Mouse (Mus musculus) gastrocnemius, adult 2 months (tissue): ENCODE results near the gene Trim71. TPM values are rescaled to one million over a fixed set of nuclear protein-coding genes. Genes with fewer than 3 reads are reported as not detected.
A peak's percentile ranks its signal among the peaks of the same experiment; 100 is the strongest.

Source experiments
- DNase-seq: peaks from one replicate; pipeline ENCODE4 v3.0.0; 2022
- H3K27ac ChIP-seq: fragments of 200-600 bp; 2 replicates; pipeline ENCODE4 v1.8.1; 2022; ENCODE audit warnings: mild to moderate bottlenecking
- H3K4me3 ChIP-seq: fragments of 200-600 bp; 2 replicates; pipeline ENCODE4 v1.8.1; 2022; ENCODE audit warnings: mild to moderate bottlenecking, moderate library complexity
- CTCF ChIP-seq: fragments of 200-600 bp; IDR thresholded peaks from 2 replicates; pipeline ENCODE4 v1.8.1; 2022; ENCODE audit warnings: antibody characterized with exemption, mild to moderate bottlenecking, moderate library complexity
- intact Hi-C: fragments of 180-260 bp; cut with DNase I; formaldehyde crosslinking; loops from one replicate; pipeline ENCODE4 v1.15.1; 2025
- total RNA-seq, 2 experiments: library from RNA; stranded (reverse); gene quantifications; 2 replicates each; pipeline ENCODE4 v1.2.3; 2021

Gene Trim71
- total RNA-seq, 2 experiments from 2014 or later: not detected

DNA sequence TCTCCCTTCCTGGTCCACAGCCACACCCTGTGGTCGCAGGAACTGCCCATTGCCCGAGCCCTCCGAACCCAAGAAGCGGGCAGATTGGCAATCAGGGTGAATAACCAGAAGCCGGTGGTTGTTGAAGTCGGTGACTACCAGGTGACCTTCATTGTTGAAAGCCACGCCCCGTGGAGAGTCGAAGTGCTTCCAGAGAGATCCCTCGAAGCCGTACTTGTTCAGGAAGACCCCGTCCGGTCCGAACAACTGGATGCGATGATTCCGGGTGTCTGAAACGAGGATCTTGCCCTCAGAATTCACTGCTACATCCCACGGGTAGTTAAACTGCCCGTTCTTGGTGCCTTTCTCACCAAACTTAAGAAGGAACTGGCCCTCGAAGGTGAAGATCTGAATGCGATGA, 51.3 kb downstream of the Trim71 start:
- no peak for DNase-seq
- TF ChIP-seq CTCF: no peak

DNA sequence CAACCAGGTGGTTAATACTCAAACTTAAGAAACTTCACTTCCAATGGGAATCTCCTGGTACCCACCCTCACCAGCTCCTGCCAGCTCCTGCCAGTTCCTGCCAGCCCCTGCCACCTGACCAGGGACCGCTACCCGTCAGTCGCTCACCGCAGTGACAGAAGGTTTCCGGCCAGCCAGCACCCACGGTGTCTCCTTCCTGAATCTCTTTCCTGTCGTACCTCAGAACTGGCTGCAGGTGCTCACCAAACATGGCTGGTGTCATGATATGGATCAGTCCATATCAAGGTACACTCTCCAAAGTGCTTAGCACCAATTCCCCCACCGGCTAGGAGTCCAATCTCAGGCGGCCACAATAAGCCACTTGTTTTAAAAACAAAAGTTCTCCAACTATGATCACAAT, 54.4 kb downstream of the Trim71 start:
- no peak overlapping the region for H3K4me3 ChIP-seq
- H3K27ac ChIP-seq: no peak overlapping the region
- TF ChIP-seq CTCF: no peak
- intact Hi-C loops: no loop called here
- DNase-seq: no peak

More for the DNA sequence above, 51.3 kb downstream of the Trim71 start:
- no peak overlapping the region for H3K27ac ChIP-seq
- H3K4me3 ChIP-seq: no peak overlapping the region
- intact Hi-C loops: no loop called here

DNA sequence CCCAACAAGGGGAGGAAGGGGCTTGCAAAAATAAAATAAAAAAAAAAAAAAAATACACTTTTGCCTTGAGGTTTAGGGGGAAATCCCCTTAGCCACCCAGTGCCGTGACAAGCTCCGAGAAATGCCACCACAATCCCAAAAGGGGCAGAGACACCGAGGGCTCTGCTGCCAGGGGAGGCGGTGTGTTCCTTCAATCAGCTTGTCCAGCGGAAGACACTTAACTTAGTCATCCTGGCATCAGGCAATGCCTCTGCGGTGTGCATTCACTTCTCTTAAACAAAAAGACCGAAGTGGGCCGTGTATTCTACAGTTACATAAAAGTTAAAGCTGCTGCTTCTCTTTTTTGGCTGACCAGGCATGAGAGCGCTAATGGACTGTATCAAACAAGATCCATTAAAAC, 56.7 kb downstream of the Trim71 start:
- no peak for TF ChIP-seq CTCF
- Histone ChIP-seq H3K4me3 (no peak overlapping the region), H3K27ac (no peak overlapping the region)
- DNase-seq: no peak
- intact Hi-C loops: no loop called here

DNA sequence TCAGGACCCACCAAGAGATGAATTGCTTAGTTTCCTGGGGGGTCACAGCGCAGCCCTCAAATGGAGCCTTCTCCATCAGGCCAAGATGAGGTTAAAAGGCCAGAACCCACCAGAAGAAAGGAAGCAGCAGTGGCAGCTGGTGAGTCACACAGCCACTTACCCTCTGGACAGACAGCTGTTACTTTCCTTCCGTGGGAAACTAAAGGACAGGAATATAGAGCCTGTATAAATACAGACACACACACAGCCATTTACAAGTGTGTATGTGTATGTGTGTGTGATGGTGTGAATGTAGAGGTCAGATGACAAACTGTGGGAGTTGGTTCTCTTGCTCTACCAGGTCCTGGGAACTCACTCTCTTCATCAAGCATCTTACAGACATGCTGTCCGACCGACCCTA, 57.6 kb downstream of the Trim71 start:
- Histone ChIP-seq H3K27ac (no peak overlapping the region), H3K4me3 (no peak overlapping the region)
- no peak for TF ChIP-seq CTCF
- intact Hi-C loops: no loop called here
- DNase-seq: no peak

DNA sequence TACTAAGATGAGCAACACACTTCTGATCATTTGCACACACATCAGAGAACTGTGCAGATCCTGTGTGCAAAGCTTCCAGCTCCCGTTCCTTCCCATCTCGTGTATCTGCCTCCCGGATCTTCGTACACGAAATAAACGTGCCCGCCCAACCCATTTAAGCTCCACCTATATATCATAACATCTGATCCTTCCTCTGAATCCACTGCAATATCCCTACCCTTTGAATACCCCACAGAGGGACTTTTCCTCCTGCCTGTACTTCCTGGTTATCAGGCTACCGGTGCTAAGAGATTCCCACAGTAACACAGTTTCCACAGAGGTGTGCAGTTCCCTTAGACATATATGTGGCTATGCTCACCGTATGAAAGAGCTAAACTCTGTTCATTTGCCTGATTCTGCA, 59.4 kb downstream of the Trim71 start, which contains the start of gene Ccr4:
Gene Ccr4 (minus strand): TSS at position 101 of the 400 bp plus-strand sequence.
- Histone ChIP-seq H3K4me3 (no peak within 1 kb of the TSS), H3K27ac (no peak within 1 kb of the TSS)
- DNase-seq: no peak
- intact Hi-C loops: loop anchor here (5.0 kb wide), 1 partner anchor 77 kb away; no protein-coding TSS in a partner anchor
- TF ChIP-seq CTCF: no peak

DNA sequence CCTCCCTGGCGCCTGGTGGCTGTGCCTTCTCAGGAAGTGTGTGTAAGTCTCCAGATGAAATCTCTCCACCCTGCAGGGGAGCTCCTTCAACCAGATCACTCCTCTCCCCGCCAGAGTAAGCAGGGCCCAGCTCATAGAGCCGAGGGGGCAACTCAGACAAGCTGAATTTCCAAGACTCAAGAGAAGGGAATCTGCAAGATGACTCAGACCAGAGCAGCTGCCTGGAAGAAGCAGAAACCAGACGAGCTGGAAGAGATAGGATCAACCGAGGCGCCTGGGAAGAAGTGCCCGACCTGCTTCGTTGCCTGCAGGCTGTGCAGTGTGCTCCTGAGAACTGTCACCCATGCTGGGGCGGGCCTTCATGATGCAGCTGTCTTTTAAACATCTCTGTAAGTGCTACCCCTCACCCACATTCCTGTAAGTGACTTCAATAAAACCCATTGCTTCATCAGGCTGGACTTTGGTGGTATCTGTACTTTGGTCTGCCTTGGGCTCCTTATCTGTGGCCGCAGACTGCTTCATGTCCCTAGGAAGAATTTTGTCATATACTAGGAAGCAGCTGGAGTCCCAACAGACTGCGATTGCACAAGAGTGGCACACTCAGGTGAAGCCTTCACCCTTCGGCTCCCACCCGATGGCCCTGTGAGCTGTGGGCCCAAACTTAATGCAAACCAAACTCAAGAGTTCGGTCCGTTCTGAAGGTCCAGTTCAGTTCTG, 61.3 kb downstream of the Trim71 start:
- intact Hi-C loops: loop anchor here (5.0 kb wide), 1 partner anchor 79 kb away; no protein-coding TSS in a partner anchor
- Histone ChIP-seq H3K27ac (no peak overlapping the region), H3K4me3 (no peak overlapping the region)
- no peak for TF ChIP-seq CTCF
- DNase-seq: no peak

DNA sequence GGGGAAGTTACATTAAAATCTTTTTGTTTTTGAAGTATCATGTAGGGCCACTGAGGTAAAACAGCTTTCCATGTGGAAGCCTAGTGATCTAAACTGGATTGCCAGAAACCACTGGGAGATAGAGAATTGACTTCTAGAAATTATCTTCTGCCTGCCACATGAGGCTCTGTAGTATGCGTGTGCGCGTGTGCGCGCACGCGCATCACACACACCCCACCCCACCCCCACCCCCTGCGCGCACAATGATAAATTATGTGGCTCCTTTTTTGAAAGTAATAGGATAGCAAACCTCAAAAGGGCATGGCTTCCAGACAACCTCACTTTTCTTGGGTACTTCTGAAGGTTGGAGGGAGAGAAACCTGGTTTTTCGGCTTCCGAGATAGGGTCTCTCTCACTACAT, 62.3 kb downstream of the Trim71 start:
- intact Hi-C loops: loop anchor here (5.0 kb wide), 1 partner anchor 80 kb away; no protein-coding TSS in a partner anchor

DNA sequence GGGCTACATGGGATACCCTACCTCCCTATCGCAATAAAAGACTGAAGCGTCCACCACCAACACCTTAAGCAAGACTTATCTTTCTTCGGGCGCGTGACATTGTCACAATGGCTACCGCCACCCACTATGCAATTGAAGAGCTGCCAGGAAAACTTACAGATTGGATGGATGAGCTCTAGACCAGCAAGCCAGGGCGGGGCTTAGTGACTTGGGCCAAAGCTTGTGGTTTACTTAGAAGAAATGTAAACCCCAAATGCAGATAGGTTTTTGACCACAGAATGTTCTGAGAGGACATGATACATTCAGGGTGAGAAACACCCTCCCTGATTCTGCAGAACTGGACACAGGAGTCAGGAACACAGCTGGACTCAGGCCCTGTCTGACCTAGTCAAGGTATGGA, 63.1 kb downstream of the Trim71 start:
- intact Hi-C loops: loop anchor here (5.0 kb wide), 1 partner anchor 81 kb away; no protein-coding TSS in a partner anchor

More for the DNA sequence above, 62.3 kb downstream of the Trim71 start:
- Histone ChIP-seq H3K4me3 (no peak overlapping the region), H3K27ac (no peak overlapping the region)
- TF ChIP-seq CTCF: no peak
- no peak for DNase-seq

DNA sequence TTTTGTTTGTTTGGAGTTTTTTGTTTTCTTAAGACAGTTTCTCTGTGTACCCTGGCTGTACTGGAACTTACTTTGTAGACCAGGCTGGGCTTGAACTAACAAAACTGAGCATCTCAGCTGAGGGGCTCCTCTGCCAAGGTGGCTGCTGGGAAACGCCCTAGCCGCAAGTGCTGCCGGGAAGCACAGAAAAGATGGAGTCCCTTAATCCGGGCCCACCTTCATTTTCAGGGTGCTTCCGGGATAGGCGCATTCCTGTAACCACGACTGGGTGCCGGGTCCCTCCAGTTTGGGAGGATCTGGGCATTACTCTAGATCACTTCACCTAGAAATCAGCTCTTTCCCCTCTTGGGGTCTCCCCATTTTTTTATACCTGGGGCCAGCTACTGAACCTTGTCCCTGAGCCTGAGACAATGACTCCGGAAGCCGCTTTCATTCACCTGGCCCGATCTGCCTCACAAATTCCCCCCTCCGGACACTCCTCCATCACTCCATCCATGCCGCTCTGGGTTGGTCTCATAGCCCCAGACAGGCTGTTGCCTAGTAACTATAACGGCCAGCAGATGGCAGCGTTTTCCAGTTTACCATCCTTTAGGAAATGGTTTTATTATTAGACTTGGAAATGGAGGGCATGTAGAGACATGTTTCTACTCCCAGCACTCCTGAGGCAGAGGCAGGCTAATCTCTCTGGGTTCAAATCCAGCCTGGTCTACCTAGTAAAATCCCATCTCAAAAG, 64.2 kb downstream of the Trim71 start:
- intact Hi-C loops: loop anchor here (2.0 to 5.0 kb wide), 3 partner anchors 82 to 183 kb away; no protein-coding TSS in a partner anchor
- no peak overlapping the region for H3K27ac ChIP-seq
- no peak overlapping the region for H3K4me3 ChIP-seq
- TF ChIP-seq CTCF: peak; percentile 65
- peak; percentile 52 for DNase-seq

More for the DNA sequence above, 63.1 kb downstream of the Trim71 start:
- no peak for TF ChIP-seq CTCF
- no peak for DNase-seq
- no peak overlapping the region for H3K4me3 ChIP-seq
- H3K27ac ChIP-seq: no peak overlapping the region

DNA sequence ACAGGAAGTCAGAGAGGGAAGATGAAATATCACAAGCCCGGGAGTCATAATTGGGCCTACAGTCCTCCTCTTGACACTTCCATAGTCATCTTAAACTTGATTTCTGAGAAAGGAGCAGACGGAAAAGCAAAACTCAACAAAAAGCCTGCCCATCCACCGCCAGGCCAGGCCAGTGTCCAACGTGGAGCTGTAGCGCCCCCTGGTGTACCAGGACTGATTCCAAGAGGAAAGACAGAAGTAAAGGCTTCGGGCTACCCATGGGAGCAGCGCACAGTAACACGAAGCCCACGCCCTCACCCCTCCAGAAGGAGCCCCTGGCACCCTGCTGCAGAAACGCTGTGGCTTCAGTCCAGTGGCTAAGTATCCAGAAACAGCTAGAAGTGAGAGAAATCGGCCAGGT, 66.0 kb downstream of the Trim71 start:
- Histone ChIP-seq H3K4me3 (no peak overlapping the region), H3K27ac (no peak overlapping the region)
- peak; percentile 83 for DNase-seq
- TF ChIP-seq CTCF: peak; percentile 85
- intact Hi-C loops: loop anchor here (1.0 to 5.0 kb wide), 3 partner anchors 78 to 181 kb away; no protein-coding TSS in a partner anchor

DNA sequence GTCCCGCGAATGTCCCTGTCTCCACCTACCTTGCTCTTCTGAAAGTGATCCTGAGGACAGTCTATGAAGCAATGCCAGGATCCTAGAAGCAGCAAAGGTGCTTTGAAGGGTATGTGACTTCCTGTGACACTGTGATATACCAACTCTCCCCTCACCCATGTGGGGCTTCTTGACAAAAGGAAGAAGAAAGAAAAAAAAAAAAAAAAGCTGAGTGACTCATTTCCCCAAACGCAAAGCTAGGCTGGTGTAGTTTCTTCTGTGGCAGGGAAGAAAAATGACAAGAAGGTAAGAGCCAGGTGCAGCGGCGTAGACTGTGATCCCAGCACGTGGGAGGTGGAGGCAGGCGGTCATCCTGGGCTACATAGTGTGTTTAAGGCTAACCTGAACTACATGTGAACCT, 67.7 kb downstream of the Trim71 start:
- H3K4me3 ChIP-seq: no peak overlapping the region
- no peak for TF ChIP-seq CTCF
- H3K27ac ChIP-seq: no peak overlapping the region
- no peak for DNase-seq
- intact Hi-C loops: loop anchor here (5.0 kb wide), 1 partner anchor 179 kb away; no protein-coding TSS in a partner anchor

DNA sequence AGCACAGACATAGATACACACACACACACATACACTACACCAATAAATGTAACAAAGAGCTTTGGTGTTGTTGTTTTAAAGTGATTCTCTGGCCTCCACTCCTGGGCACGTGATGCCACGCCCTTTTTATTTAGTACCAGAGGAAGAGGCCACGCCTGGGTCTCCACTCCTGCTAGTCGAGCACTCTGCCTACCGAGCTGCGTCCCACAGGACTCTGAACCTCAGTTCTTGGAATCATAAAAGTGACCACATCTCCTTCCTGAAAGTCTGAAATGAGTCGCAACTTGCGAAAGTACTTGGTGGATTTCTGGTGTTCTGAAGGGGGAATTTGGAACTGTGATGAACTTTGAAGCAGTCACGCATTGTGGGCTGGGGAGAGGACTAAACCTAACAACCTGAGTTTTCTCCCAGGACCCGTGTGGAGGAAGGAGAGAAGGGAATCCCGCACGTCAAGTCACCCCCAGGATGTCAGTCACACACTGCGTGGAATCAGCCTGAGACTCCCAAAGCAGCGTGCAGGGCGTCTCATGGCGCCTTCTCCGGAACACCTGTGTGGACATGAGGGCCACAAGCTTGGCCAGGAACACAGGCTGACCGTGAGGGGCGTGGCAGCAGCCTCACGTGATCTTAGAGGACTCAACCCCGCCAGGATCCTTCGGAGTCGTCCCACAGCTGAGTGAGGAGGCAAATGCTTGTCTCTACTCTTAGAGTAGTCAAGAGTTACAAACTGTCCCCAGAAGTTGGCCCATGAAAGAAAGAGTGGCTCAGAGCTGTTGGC, 76.5 kb downstream of the Trim71 start:
- DNase-seq: no peak
- Histone ChIP-seq H3K27ac (no peak overlapping the region), H3K4me3 (no peak overlapping the region)
- TF ChIP-seq CTCF: no peak
- intact Hi-C loops: no loop called here
